Mouse (Mus musculus): ENCODE measurements around the gene Znrf3. TPM values are rescaled to one million over a fixed set of nuclear protein-coding genes. Genes with fewer than 3 reads are reported as not detected.
A peak's percentile ranks its signal among the peaks of the same experiment; 100 is the strongest.

The Znrf3 gene
- total RNA-seq, 2 experiments from 2014 or later = 5.7 to 6.9 TPM

- no peak for DNase-seq
- intact Hi-C loops (cut with DNase I) = loop anchor here (10.0 kb wide), 1 partner anchor 51 kb away; no protein-coding TSS in a partner anchor
Observed at GRCm38 (mm10) chr11:5324296-5324695, 120.4 kb downstream of the Znrf3 start.

GRCm38 (mm10) chr11:5321687-5322086 is 123.0 kb downstream of the Znrf3 start:
- intact Hi-C loops (cut with DNase I) = loop anchor here (10.0 kb wide), 1 partner anchor 53 kb away; no protein-coding TSS in a partner anchor
- H3K27ac ChIP-seq = no peak overlapping the region
- no peak overlapping the region for H3K4me3 ChIP-seq
- DNase-seq = no peak
- TF ChIP-seq CTCF (IDR thresholded peaks at IDR 0.05) = no peak; the same call in 1 of the 2 replicates

More at GRCm38 (mm10) chr11:5324296-5324695, 120.4 kb downstream of the Znrf3 start:
- no peak for TF ChIP-seq CTCF (IDR thresholded peaks at IDR 0.05)
- Histone ChIP-seq H3K4me3 (no peak overlapping the region), H3K27ac (no peak overlapping the region)

DNA sequence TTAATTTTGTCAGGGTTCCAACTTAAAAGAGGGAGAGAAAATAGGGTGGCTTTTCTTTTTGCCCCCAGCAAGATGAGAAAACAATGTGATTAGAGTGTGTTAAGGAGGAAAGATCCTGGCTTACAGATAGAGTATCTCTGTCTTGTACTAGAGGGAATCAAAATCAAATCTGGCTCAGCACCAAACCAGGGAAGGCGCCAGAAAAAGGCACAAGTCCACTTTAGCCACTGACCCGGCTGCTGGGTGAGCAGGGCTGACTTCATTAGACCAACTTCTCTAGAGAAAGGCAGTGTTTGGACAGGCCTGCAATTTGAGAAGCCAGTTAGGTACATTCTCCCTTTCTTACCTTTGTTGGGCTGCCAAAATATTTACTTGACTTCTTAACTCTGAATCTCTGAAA is 125.7 kb downstream of the Znrf3 start:
- H3K27ac ChIP-seq = peak overlapping the region; percentile 62
- DNase-seq = peak; percentile 68
- no peak overlapping the region for H3K4me3 ChIP-seq
- TF ChIP-seq CTCF (IDR thresholded peaks at IDR 0.05) = no peak
- intact Hi-C loops (cut with DNase I) = no loop called here

DNA sequence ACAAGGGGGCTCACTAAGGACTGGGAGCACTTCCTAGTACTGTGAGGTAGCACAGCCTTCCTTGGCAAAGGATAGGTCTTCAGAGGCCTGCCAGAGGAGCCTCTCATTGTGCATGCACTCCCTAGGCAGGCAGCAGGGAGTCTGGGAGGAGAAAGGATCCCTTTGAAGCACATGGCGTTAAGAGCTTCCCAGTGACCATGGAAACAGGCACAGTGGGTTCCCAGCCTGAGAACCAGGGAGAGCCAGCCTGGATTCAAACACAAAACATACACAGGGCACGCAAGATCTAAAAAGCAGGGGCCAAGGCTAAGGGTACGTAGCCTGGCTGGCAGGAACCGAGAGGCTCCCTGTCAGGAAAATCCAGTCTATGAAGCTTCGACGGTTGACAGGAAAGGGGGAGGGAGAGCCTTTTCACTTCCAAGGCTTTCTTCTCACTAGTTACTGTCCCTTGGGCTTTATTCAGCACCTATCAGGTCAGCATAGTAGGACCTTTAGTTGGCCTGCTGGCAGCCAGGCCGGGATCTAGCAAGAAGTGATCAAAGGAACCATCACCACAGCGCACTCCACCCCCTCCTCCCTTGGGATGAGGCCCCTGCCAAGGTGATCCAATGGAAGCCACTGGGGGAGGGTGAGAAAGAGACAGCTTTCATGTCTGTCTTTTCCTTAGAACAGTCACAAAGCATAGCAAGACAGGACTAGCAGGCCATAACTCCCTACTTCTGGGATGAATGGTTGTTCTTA is 126.4 kb downstream of the Znrf3 start:
- TF ChIP-seq CTCF (IDR thresholded peaks at IDR 0.05) = no peak

DNA sequence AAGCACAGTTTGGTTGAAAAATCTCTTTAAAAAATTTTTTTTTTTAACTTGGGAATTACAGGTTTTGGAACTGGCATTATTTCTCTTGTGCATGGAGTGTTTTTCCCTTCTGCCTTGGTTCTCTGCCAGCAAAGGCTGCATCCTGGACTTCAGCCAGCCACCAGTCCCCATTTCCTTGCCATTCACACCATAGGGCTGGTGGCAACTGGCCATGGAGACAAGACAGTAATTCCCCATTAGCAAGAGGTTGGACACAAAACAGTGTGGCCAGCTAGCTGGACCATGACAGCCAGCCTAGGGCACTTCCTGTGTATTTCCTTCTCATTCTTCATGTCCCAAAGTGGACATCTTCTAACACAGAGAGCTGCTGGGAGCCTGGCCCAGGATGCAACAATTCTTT is 129.9 kb downstream of the Znrf3 start:
- Histone ChIP-seq H3K27ac (no peak overlapping the region), H3K4me3 (no peak overlapping the region)
- intact Hi-C loops (cut with DNase I) = no loop called here
- DNase-seq = peak; percentile 32
- no peak for TF ChIP-seq CTCF (IDR thresholded peaks at IDR 0.05)

More for the DNA sequence above, 126.4 kb downstream of the Znrf3 start:
- intact Hi-C loops (cut with DNase I) = no loop called here
- no peak for DNase-seq
- Histone ChIP-seq H3K4me3 (no peak overlapping the region), H3K27ac (peak overlapping the region; percentile 62)

DNA sequence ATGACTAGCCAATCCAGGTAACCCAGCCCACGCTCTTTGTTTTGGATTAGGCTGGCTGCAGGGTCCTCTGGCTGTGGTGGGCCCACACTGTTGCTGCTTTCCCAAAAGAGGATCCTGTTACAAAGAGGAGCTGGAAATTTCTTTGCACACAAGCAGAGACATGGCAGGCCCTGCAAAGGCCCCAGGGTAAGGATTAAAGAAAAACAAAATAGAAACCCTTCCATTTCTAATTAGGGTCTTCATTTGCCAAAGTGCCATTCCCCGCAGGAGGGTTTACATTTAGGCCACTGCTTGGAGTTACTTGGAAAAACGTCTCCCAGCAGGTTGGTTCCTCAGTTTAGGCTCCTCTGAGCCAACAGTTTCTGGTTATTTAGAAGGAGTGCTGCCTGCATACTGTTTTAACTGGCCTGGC is 130.3 kb downstream of the Znrf3 start:
- H3K27ac ChIP-seq = no peak overlapping the region
- TF ChIP-seq CTCF (IDR thresholded peaks at IDR 0.05) = no peak
- intact Hi-C loops (cut with DNase I) = no loop called here
- DNase-seq = no peak
- no peak overlapping the region for H3K4me3 ChIP-seq

- Histone ChIP-seq H3K4me3 (no peak overlapping the region), H3K27ac (no peak overlapping the region)
- no peak for TF ChIP-seq CTCF (IDR thresholded peaks at IDR 0.05)
- no peak for DNase-seq
- intact Hi-C loops (cut with DNase I) = no loop called here
Observed at GRCm38 (mm10) chr11:5307024-5307905, 137.4 kb downstream of the Znrf3 start.

DNA sequence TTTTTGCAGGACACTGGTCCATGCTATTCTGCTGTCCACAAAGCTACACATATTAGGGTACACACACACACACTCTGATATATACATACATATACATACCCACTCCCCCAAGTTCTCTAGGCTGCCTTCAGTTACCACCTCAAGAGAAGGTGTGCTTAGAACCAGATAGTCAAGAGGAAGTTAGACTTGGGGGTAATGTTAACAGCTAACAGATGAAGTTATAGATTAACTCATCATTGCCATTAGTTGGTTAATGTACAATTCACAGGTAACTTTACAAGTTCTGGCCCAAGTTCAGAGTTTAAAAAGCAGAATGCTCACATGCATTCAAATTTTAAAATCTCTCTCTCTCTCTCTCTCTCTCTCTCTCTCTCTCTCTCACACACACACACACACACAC is 138.6 kb downstream of the Znrf3 start:
- intact Hi-C loops (cut with DNase I) = no loop called here
- no peak for DNase-seq
- H3K27ac ChIP-seq = no peak overlapping the region
- no peak for TF ChIP-seq CTCF (IDR thresholded peaks at IDR 0.05)
- no peak overlapping the region for H3K4me3 ChIP-seq

- TF ChIP-seq CTCF (IDR thresholded peaks at IDR 0.05) = no peak
- Histone ChIP-seq H3K4me3 (no peak overlapping the region), H3K27ac (no peak overlapping the region)
- DNase-seq = no peak
- intact Hi-C loops (cut with DNase I) = no loop called here
Observed at GRCm38 (mm10) chr11:5304526-5304925, 140.1 kb downstream of the Znrf3 start.

GRCm38 (mm10) chr11:5298007-5298372 is 146.7 kb downstream of the Znrf3 start:
- Histone ChIP-seq H3K4me3 (no peak overlapping the region; the same call in 1 of the 2 replicates), H3K27ac (no peak overlapping the region)
- no peak for TF ChIP-seq CTCF (IDR thresholded peaks at IDR 0.05)
- intact Hi-C loops (cut with DNase I) = no loop called here
- DNase-seq = no peak

DNA sequence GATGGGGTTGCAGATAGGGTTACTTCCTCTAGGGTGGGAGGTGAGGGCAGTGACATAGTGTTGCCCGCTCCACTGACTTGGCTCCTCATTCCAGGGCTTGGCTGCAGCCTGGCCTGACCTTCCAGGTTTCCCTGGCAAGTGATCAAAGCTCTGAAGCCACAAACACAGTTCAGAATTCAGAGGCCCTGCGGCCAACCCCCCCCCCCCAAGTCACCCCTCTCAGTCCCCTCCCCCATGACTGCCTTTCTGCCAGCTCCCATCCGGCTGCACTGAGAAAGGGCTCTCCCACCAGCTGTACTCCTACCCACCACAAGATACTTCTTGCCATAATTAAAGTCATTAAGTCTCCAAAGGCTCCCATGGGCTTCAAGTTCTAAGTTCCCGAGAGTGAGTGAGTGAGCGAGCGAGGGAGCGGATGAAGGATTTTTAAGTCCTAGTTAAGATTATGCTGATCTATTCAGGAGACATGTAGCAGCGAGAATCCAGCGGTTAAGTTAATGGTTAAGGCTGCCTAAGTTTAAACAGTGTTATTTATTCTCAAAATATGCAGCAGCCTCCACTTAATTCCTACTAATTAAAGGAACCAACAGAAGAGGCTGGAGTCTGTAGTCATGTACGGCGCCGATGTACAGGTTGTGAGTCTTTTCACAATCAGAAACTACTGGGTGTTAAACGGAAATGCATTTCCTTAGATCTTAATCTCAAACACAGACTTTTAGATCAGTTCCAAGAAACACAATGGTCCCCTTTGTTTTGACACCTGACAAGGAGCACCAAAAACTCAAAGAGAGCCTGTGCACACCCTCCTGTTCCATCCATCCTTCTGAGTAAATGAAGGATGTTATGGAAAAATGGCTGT is 147.3 kb downstream of the Znrf3 start:
- intact Hi-C loops (cut with DNase I) = no loop called here
- TF ChIP-seq CTCF (IDR thresholded peaks at IDR 0.05) = no peak
- DNase-seq = peak; percentile 53
- peak overlapping the region; percentile 42; the same call in 1 of the 2 replicates for H3K4me3 ChIP-seq
- H3K27ac ChIP-seq = peak overlapping the region; percentile 35; the same call in 1 of the 2 replicates

GRCm38 (mm10) chr11:5296576-5297115 is 148.0 kb downstream of the Znrf3 start:
- Histone ChIP-seq H3K27ac (peak overlapping the region; percentile 35; the same call in 1 of the 2 replicates), H3K4me3 (no peak overlapping the region)
- intact Hi-C loops (cut with DNase I) = no loop called here
- TF ChIP-seq CTCF (IDR thresholded peaks at IDR 0.05) = no peak
- DNase-seq = no peak
